Mouse (Mus musculus): ENCODE measurements around the gene Gm21882. TPM values are rescaled to one million over a fixed set of nuclear protein-coding genes. Genes with fewer than 3 reads are reported as not detected.
"Not testable (repeated sequence)": the region's sequence is repeated elsewhere in the genome, so short reads cannot be mapped to it uniquely, and the experiment has no call there.

Gene Gm21882
- not detected in 2 replicates for polyA plus RNA-seq (2015; fragmentation: Nextera tagmentation; extraction: Ambion mirVana)

DNA sequence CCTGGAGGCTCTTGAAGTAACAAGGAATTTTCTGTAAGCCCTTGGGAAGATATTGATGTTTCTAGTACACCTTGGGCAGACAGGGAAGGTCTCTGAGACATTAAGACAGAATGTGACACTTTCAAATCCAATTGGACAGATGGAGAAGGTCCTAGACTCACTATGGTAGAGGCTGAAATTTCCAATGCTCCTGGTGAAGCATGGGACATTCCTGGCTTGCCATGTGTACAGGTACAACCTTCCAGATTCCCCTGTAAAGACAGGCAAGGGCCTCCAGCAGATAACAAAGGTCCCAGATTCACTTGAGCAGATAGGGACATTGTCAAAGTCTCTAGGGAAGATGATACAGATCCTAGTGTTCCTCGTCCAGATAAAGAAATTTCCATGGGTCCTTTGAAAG, at the start of gene Gm21882:
TSS of gene Gm21882 (minus strand) at position 101 of the 400 bp plus-strand sequence.
- not testable (repeated sequence) for H3K4me1 ChIP-seq (ENCODE audit: insufficient read depth); H3K4me2 ChIP-seq (ENCODE audit: low read depth, low read length); H3K9me3 ChIP-seq (ENCODE audit: low read length); DNase-seq; H3K27me3 ChIP-seq (ENCODE audit: insufficient read depth, low read length); H3K27ac ChIP-seq (ENCODE audit: low read depth); H3K9ac ChIP-seq (replicated peaks); H3K4me3 ChIP-seq (ENCODE audit: low read depth, low read length); ATAC-seq; H3K36me3 ChIP-seq (replicated peaks; ENCODE audit: insufficient read depth, low read length)
- 56% methylated on average over 1 of the region's 1 CpGs for WGBS (ENCODE audit: insufficient replicate concordance)

Other genes with a start within 250 kb of the Gm21882 start
- gene Gm21865, start 64.6 kb downstream of the Gm21882 start, polyA plus RNA-seq (2015; fragmentation: Nextera tagmentation; extraction: Ambion mirVana) = not detected in 2 replicates

Data from liver, postnatal 0 days (tissue).